ENCODE assay signal across 11 mouse cellular contexts in genomic region chr3:157321081-157321573, GRCm38 (mm10).
DNase-seq lines count a peak whose midpoint lies in the region; ATAC-seq and TF ChIP-seq lines count a peak whose summit lies in the region.
"Had no signal": no experiment of that assay in that cellular context is flagged by ENCODE, and none has a peak within 500 bp of the region (broad histone marks: within the 10 kb centered on the region; RNA-seq: fewer than 3 reads in every experiment).

No protein-coding gene starts in this region.

- TF ChIP-seq CTCF in layer of hippocampus, adult 2 months (conservative IDR thresholded peaks at IDR 0.05) = no peak

- H3K9me3 ChIP-seq in forebrain, embryonic 13.5 days (replicated peaks) = no peaks in the 10 kb centered on the region
- H3K9me3 ChIP-seq in midbrain, embryonic 10.5 days (replicated peaks) = no peaks in the 10 kb centered on the region
- H3K9me3 ChIP-seq: heart, embryonic 15.5 days; liver, embryonic 13.5 days had no signal

- no peak overlapping the region for H3K4me3 ChIP-seq in layer of hippocampus, adult 2 months
- H3K4me3 ChIP-seq in forebrain, embryonic 13.5 days = no peak overlapping the region
- H3K4me3 ChIP-seq in midbrain, embryonic 10.5 days = no peak overlapping the region
- H3K4me3 ChIP-seq: heart, embryonic 15.5 days; liver, embryonic 13.5 days had no signal

- H3K9ac ChIP-seq in forebrain, embryonic 13.5 days = no peak overlapping the region
- H3K9ac ChIP-seq: heart, embryonic 15.5 days; liver, embryonic 13.5 days had no signal

- peak; percentile 88 for ATAC-seq in forebrain, embryonic 13.5 days
- no peak for ATAC-seq in monocyte, adult 5-6 weeks (replicated peaks; ENCODE audit: insufficient number of reproducible peaks, low FRiP score, low TSS enrichment, poor library complexity, severe bottlenecking)

- peak overlapping the region; percentile 11; the same call in 1 of the 2 replicates for H3K27ac ChIP-seq in layer of hippocampus, adult 2 months
- H3K27ac ChIP-seq in forebrain, embryonic 13.5 days = peak overlapping the region; percentile 44; the same call in 1 of the 2 replicates
- H3K27ac ChIP-seq in midbrain, embryonic 10.5 days (replicated peaks) = 0 out of 2 replicates have a peak overlapping the region, but pooled peaks have one; percentile 28
- H3K27ac ChIP-seq: heart, embryonic 15.5 days; liver, embryonic 13.5 days had no signal

- 3% methylated on average over 1 of the region's 1 CpGs for WGBS in forebrain, embryonic 13.5 days
- 7% methylated on average over 1 of the region's 1 CpGs for WGBS in midbrain, embryonic 10.5 days

- no peaks in the 10 kb centered on the region for H3K27me3 ChIP-seq in forebrain, embryonic 13.5 days
- H3K27me3 ChIP-seq in midbrain, embryonic 10.5 days (ENCODE audit: low read depth, poor library complexity, severe bottlenecking) = peaks cover 91% of the 10 kb centered on the region
- H3K27me3 ChIP-seq: heart, embryonic 15.5 days; liver, embryonic 13.5 days had no signal

- H3K4me2 ChIP-seq in forebrain, embryonic 13.5 days = no peak overlapping the region
- H3K4me2 ChIP-seq: heart, embryonic 15.5 days; liver, embryonic 13.5 days had no signal

- H3K4me1 ChIP-seq in forebrain, embryonic 13.5 days = peaks cover 18% of the 10 kb centered on the region
- H3K4me1 ChIP-seq in midbrain, embryonic 10.5 days = peaks cover 33% of the 10 kb centered on the region
- H3K4me1 ChIP-seq: heart, embryonic 15.5 days; liver, embryonic 13.5 days had no signal

- DNase-seq in layer of hippocampus, adult 2 months (ENCODE audit: low spot score in 2 of 2) = no peak
- DNase-seq in layer of hippocampus, postnatal 25 days (ENCODE audit: extremely low spot score in 1 of 2, low spot score in 1 of 2) = no peak
- peak; percentile 50 for DNase-seq in midbrain, embryonic 10.5 days (ENCODE audit: low spot score)
- peak; percentile 89 for DNase-seq in retina, embryonic 14.5 days (ENCODE audit: low spot score)
- DNase-seq in cerebellum, postnatal 14 days = no peak
- no peak for DNase-seq in adrenal gland, adult 18-20 months (ENCODE audit: low spot score in 2 of 2)
- DNase-seq: kidney, adult 18-20 months; liver, embryonic 13.5 days had no signal

- H3K36me3 ChIP-seq in forebrain, embryonic 13.5 days (ENCODE audit: poor library complexity, severe bottlenecking) = no peaks in the 10 kb centered on the region
- H3K36me3 ChIP-seq in midbrain, embryonic 10.5 days = no peaks in the 10 kb centered on the region
- H3K36me3 ChIP-seq: heart, embryonic 15.5 days; liver, embryonic 13.5 days had no signal

Comparison
In these comparisons a context has a peak if more than half of its experiments do, and no peak if none do; other contexts are left out.
1. DNase-seq: peak in midbrain, embryonic 10.5 days (single experiment) and retina, embryonic 14.5 days (single experiment); none in layer of hippocampus, adult 2 months (0 of 2), layer of hippocampus, postnatal 25 days (0 of 2), cerebellum, postnatal 14 days (0 of 2) and adrenal gland, adult 18-20 months (0 of 2).
2. Peak in every context shown above with its lines, with median percentiles within 50 percentile points of each other: H3K27ac ChIP-seq.